ENCODE assay signal across 17 mouse cellular contexts in genomic region chr6:148811117-148811516, GRCm38 (mm10).
"Had no signal": no experiment of that assay in that cellular context is flagged by ENCODE, and none has a peak within 500 bp of the region (broad histone marks: within the 10 kb centered on the region; RNA-seq: fewer than 3 reads in every experiment).

No protein-coding gene starts in this region.

- H3K4me1 ChIP-seq: kidney, embryonic 15.5 days; liver, embryonic 13.5 days; midbrain, embryonic 12.5 days; midbrain, embryonic 15.5 days; neural tube, embryonic 12.5 days; neural tube, embryonic 15.5 days; stomach, embryonic 15.5 days had no signal

- H3K4me2 ChIP-seq: kidney, embryonic 15.5 days; liver, embryonic 13.5 days; midbrain, embryonic 12.5 days; midbrain, embryonic 15.5 days; neural tube, embryonic 12.5 days; neural tube, embryonic 15.5 days; stomach, embryonic 15.5 days had no signal

- H3K27me3 ChIP-seq: kidney, embryonic 15.5 days; liver, embryonic 13.5 days; midbrain, embryonic 12.5 days; midbrain, embryonic 15.5 days; neural tube, embryonic 12.5 days; neural tube, embryonic 15.5 days; stomach, embryonic 15.5 days had no signal

- H3K9me3 ChIP-seq: kidney, embryonic 15.5 days; liver, embryonic 13.5 days; midbrain, embryonic 12.5 days; midbrain, embryonic 15.5 days; neural tube, embryonic 12.5 days; neural tube, embryonic 15.5 days; stomach, embryonic 15.5 days had no signal

- H3K27ac ChIP-seq: kidney, embryonic 15.5 days; layer of hippocampus, adult 2 months; liver, embryonic 13.5 days; midbrain, embryonic 12.5 days; midbrain, embryonic 15.5 days; neural tube, embryonic 12.5 days; neural tube, embryonic 15.5 days; stomach, embryonic 15.5 days had no signal

- H3K9ac ChIP-seq: kidney, embryonic 15.5 days; liver, embryonic 13.5 days; midbrain, embryonic 12.5 days; midbrain, embryonic 15.5 days; neural tube, embryonic 12.5 days; neural tube, embryonic 15.5 days; stomach, embryonic 15.5 days had no signal

- H3K4me3 ChIP-seq: kidney, embryonic 15.5 days; layer of hippocampus, adult 2 months; liver, embryonic 13.5 days; midbrain, embryonic 12.5 days; midbrain, embryonic 15.5 days; neural tube, embryonic 12.5 days; neural tube, embryonic 15.5 days; stomach, embryonic 15.5 days had no signal

- DNase-seq: kidney, postnatal 14 days; layer of hippocampus, adult 9-11 months; liver, embryonic 13.5 days; lung, adult 2 months; lung, postnatal 14 days; lung, postnatal 4 days; right cerebral cortex, adult 18-20 months; right cerebral cortex, postnatal 14 days; spleen, adult 18-20 months; thymus, postnatal 25 days had no signal
